Mouse (Mus musculus) layer of hippocampus, adult 11-12 months (tissue): Measurements from ENCODE around the gene Msh4.
A peak's percentile ranks its signal among the peaks of the same experiment; 100 is the strongest.

Experiments
- DNase-seq: peaks from one replicate; pipeline ENCODE4 v3.0.0; 2022; ENCODE audit warnings: low spot score

Gene Msh4

DNA sequence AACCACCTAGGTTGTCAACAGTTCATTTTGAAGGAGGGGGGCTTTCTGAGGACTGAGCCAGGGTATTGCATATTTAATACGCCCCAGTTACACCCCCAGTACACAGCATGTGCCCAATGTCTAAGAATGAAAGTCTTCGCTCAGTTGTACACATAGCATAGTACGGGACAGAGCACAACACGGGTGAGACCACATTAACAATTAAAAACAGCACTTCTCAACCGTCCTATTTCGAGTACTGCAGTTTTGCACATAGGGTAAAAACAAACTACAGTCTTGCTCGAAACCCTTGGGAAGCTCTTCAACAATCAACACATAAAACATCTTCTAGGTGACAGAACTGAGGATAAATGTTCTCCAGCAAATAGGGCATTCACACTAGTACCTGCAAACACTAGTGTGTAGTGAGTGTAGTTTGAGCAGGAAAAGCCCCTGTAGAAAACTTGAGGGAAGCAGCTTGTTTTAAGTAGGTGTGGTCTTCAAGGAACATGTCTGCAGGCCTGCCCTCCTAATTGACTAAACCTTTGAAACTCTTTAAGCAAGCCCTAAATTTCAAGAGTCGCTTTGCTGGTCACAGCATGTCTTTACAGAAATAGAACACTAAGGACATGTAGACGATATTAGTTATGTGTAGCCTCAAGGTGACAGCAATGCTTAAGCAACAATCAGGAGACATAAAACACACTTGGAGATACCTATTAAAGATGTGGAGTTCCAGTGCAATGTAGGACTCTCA lies at the start of gene Msh4:
Msh4 (minus strand) TSS at position 3 of the 736 bp plus-strand sequence.
- no peak for DNase-seq

DNA sequence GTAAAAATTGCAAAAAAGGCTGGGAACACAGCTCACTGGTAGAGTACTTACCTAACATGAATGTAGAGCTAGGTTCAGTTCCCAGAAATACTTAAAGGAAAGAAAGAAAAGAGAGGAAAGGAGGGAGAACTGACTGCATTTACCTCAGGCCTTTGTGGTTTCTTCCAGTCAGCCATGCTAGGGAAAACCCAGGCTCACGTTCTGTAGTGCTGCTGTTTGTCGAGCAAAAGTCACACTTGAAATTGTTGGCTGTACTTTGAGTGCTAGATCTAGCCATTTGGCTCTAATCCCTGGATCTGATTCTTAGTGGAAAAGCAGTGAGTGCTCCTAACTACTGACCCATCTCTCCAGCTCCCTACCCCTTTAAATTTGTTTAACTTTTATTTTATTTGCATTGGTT lies 42.2 kb upstream of the Msh4 start:
- no peak for DNase-seq

DNA sequence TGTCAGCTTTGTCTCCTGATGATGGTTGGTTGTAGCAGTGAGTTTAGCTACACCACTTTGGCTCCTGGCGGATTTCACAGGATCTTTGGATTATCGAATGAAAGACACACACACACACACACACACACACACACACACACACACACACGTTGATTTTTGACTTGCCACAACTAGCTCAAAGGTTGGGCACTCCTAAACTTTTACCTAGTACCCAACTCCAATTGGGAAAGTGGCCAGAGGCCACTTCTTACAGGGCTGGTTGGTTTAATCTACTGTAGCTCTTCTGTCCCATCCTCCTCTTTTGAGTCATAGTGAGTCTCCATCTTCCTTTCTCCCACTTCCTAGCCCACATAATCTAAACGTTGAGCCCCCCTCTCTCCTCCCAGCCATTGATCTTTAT lies 41.3 kb upstream of the Msh4 start:
- DNase-seq = no peak

DNA sequence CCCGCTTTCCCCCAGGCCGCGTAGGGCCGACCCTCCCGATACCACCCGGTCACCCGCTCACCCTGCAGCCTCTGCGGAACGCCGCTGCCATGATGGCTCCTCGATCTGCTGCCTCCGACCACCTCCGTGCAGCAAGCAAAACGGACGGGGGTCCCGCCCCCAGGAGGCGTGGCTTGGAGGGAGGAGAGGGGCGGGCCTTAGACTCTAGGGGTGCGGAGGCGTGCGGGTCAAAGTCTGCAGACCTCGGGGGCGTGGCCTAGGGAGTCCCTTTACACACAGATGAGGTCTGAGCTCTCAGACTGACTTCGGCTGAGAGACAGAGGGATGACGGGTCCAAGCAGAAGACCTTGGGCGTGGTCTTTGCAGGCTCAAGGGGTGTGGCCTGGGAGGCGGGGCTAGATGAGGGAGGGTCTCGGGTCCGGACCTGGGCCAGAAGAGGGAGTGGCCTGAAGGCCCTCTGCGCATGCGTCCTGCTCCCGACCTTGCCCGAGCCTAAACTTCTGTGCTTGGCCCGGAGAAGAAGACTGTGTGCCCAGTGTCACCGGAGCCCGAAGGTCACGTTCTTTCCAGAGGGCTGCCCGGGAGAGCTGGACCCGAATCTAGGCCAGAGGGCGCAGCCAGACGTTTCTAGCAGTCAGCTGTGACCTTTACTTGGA lies 38.5 kb upstream of the Msh4 start, which contains the start of gene Acadm:
Acadm (minus strand) TSS at position 298 of the 656 bp plus-strand sequence.
- DNase-seq = peak; percentile 95

DNA sequence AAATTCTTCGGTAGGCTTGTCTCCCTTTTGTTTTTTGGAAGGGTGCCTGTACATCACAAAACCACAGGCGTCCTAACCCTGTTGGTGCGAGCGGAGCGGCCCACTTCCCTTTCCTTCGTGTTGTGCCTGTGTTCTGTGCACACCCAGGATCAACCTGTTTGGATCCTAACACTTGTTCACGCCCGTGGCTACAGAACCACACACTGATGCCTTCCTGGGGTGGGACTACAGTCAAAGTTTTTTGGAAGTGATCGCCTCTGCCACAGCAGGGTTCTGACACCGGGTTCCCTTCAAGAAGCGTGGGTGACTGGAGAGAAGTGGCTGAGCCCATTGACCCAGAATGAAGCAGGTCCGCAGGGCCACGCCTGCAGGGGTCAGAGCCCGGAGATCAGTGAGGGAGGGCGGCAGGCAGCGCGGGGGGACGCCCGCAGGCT lies 38.0 kb upstream of the Msh4 start:
- no peak for DNase-seq

DNA sequence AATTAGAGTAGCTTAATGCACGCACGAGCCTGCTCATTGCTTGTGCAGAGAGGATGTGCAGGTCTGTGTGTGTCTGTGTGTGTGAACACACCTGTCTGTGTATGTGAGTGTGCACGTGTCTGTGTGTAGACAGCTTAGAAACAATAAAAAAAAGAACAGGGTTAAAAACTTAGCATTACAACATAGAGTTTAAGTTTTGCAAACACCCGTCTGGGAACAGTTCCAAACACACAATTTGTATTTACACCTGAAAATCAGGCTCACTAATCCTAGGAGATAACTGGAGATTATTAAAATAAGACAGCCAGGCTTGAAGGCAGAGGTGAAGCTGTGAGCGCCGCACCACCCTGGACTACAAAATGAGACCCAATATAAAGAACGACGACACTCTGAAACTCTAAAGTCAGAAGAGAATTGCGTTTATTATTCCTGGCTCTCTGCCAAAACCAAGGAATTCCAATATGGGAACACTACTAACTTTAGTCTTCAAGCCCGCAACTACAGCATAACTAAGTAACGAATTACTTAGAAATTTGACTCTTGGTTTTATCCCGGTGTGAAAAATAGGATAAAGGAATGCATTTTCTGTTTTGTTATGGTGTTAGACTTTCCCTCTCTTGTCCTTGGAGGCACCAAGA lies 37.2 kb upstream of the Msh4 start:
- no peak for DNase-seq

GRCm38 (mm10) chr3:153941613-153942012 lies 35.7 kb upstream of the Msh4 start:
- no peak for DNase-seq

- DNase-seq = no peak
Observed at GRCm38 (mm10) chr3:153940486-153940885, 34.5 kb upstream of the Msh4 start.

DNA sequence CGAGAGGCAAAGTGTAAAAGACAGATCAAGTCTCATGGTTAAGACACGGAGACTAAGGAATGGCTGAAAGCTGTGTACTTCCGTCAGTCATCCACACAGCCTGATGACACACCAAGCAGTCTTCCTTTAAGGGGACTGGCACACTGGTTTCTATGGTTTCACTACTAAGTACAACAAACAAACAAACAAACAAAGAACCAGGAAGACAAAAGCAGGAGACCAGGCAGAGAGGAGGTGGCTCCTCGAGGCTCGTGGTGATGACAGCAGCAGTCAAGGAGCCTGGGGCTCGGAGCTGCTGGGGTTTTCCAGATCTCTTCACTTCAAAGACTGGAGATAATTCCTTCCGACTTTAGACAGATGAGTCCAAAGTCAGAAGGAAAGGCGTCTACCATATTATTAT lies 34.1 kb upstream of the Msh4 start:
- no peak for DNase-seq

DNA sequence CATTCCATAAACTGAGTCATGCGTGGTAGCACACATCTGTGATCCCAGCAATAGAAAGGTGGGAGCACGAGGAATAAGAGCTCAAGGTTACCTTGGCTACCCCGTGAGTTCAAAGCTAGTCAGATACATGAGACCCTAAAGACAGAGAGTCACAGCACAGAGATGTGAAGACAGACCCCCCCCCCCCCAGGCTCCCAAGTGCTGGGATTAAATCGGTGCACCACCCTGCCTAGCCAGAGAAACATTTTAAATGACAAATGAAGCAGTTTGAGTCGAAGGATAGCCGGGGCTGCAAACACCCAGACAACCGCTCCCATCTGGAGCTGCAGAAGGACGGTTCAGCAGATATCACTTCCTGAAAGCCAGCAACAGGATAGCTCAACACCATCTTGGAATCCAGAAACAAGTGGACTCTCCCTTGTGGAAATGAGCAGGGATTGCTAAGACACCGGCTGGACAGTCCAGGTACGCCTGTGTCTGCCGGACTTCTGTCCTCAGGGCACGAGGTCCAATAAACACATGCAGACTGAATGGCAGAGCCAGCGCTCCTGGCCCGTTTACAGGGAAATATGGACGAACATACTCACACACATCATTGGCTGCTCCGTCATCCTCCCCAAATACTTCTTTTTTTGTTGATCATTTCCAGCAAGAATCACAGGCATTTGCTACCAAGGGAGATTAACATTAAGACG lies 31.3 kb upstream of the Msh4 start:
- no peak for DNase-seq

GRCm38 (mm10) chr3:153935878-153936277 lies 29.9 kb upstream of the Msh4 start:
- DNase-seq = no peak

DNA sequence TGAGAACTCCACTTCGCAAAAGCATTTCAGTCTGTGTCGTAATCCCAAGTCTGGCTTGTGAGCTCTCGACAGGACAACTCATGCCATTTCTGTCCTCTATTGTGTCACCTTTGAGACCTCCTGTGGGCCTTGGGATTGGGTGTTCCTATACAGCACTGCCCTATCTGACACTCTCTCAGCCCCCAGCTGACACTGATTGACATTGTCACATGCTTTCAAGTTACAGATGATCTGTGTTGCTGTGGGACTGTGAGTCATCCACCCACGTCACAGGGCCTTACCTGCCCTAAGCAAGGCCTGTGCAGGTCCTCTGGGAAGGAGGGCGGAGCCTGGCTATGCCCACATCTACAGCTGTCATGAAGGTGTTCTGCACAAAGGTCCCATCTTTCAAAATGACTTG lies 26.5 kb upstream of the Msh4 start:
- no peak for DNase-seq

GRCm38 (mm10) chr3:153929526-153929925 lies 23.6 kb upstream of the Msh4 start:
- no peak for DNase-seq

DNA sequence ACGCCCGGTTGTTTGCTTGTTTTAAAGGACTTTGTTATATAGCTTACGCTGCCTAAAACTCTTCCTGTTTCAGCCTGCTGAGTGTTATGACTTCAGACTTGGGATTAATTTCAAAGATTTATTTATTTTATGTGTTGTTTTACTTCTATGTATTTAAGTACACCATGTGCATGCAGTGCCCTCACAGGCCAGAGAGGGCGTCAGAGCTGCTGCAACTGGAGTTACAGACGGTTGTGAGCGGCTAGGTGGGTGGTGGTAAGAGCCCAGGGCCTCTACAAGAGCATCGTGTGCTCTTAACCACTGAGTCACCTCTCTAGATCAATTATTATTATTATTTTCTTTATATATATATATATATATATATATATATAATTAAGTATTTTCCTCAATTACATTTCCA lies 20.4 kb upstream of the Msh4 start:
- no peak for DNase-seq

DNA sequence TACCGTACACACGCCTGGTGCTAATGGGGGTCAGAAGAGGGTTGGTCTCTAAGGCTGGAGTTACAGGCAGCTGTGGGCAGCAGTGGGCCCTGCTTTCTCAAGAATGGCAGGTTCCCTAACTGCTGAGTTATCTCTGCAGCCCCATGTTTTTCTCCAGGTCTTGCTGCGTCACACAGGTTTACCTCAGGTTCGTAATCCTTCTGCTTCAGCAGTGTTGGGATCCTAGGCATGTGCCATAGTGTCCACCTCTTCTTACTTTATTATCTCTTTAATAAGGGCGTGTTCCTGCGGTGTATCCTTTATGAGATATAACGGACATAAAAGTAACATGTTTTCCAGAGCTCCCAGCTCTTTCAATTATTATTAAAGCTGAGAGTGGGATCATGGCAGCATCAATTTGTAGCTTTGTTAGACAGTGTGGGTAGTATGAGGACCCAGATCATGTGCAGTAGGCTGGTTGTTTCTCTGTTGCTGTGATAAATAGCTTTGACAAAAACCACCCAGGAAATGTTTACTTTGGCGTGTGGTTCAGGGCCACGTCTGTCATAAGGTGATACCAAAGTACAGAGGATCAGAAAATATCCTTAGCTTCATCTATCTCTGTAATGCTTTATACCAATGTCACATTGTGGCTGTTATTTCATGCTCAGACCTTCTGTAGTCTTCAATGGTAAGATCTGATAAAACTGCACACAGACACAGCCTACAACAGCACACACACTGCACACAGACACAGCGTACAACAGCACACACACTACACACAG lies 15.4 kb upstream of the Msh4 start:
- DNase-seq = no peak

- DNase-seq = no peak
Observed at GRCm38 (mm10) chr3:153917200-153917599, 11.3 kb upstream of the Msh4 start.

GRCm38 (mm10) chr3:153913510-153914243 lies 7.7 kb upstream of the Msh4 start:
- no peak for DNase-seq

GRCm38 (mm10) chr3:153912546-153913509 lies 6.9 kb upstream of the Msh4 start, which contains the start of gene Rabggtb:
Rabggtb (minus strand) TSS chr3:153913009.
- DNase-seq = peak; percentile 96

DNA sequence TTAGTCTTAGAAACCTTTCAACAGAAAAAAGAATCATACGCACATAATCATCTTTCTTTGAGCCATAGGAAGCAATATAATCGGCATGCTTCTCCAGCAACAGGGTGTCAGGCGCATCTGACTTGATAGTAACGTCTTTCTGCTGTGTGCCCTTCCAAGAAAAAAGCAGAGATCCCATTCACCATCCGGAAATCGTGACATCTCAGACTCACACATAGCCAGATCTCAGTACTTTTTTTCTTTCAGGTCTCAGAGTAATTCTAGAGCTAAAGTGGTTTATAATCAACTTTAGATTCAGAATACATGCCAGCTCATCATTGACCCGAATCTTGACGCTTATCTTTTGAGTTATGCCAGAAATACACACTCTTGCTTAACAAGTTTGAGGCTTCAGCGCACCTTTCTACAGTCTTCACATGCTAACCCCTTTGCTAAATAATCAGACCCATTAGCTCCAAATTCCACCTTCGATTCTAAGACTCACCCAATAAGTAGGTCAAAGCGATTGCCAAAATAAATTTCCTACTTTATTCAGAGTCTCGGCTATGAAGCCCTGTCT lies 6.0 kb upstream of the Msh4 start:
- no peak for DNase-seq
